Mouse (Mus musculus) adrenal gland, adult 8-10 months (tissue): ENCODE measurements around the gene I830077J02Rik. TPM values are rescaled to one million over a fixed set of nuclear protein-coding genes. Genes with fewer than 3 reads are reported as not detected.
A peak's percentile ranks its signal among the peaks of the same experiment; 100 is the strongest.
"Not testable (repeated sequence)": the region's sequence is repeated elsewhere in the genome, so short reads cannot be mapped to it uniquely, and the experiment has no call there.

Source experiments
- DNase-seq: peaks from one replicate; pipeline ENCODE4 v3.0.0; 2022
- total RNA-seq, 4 experiments: library from RNA; stranded (reverse); gene quantifications; 2 replicates each; pipeline ENCODE4 v1.2.4; 2022

I830077J02Rik gene
- total RNA-seq, 4 experiments from 2014 or later: 0.24 to 1.7 (median 1.2) TPM

DNA sequence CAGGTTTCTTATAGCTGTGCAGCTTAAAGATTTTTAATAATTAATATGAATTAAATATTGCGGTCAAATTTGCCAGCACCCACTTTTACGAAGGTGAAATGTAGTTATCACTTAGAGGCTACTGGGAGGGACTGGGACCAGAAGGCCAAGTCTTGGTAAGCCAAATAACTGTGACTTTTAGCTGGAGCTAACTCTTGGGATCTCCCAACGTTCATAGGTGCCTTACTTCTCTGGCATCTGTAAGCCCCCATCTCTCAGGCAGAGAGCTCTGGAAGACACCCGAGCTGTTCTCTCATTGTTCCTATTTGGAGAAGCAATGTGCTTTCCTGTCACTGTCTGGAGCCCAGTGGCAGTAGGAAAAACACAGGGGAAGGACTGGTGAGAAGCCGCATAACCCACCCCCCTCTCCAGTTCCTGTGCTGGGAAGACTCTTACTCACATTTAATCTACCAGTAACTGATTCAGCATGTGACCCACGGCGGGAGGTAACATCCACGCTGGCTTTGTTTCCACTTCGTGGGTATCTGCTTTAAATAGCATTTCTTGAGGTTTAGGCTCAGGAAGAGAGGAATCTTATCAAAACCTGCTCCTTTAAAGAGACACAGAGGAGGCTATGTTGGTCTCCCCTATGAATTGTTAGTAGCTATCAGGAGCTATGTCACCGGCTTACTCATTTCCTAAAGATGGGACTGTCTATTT, 14.7 kb downstream of the I830077J02Rik start:
- no peak for DNase-seq

DNA sequence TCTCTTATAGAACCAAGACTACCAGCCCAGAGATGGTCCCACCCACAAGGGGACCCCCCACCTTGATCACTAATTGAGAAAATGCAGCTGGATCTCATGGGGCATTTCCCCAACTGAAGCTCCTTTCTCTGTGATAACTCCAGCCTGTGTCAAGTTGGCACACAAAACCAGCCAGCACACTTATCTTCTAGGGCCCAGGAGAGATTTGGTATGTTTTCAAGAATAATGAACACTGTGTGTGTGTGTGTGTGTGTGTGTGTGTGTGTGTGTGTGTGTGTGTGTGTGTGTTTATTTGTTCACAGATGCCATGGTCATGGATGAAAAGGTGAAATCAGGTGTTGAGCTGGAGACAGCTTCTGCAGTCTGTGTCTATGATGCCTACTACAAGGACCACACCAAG, 16.0 kb downstream of the I830077J02Rik start:
- DNase-seq: not testable (repeated sequence)

DNA sequence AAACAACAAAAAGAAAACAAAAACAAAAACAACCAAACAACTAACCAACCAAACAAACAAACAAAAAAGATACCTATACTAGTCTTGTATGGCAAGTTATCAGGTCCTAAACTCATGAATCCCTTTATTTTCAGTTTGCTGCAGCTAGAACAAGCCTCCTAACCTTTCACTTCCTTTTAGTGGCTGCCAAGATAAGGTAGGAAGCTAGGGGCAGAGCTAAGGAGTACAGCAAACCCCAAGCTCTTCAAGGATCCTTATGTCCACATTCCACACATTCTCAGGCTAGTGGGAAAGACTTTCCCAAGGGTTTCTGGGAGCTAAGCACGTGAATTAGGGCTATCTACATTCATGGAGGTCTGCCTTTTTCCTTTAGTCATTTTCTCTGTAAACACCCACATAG, 17.2 kb downstream of the I830077J02Rik start:
- DNase-seq: no peak

DNA sequence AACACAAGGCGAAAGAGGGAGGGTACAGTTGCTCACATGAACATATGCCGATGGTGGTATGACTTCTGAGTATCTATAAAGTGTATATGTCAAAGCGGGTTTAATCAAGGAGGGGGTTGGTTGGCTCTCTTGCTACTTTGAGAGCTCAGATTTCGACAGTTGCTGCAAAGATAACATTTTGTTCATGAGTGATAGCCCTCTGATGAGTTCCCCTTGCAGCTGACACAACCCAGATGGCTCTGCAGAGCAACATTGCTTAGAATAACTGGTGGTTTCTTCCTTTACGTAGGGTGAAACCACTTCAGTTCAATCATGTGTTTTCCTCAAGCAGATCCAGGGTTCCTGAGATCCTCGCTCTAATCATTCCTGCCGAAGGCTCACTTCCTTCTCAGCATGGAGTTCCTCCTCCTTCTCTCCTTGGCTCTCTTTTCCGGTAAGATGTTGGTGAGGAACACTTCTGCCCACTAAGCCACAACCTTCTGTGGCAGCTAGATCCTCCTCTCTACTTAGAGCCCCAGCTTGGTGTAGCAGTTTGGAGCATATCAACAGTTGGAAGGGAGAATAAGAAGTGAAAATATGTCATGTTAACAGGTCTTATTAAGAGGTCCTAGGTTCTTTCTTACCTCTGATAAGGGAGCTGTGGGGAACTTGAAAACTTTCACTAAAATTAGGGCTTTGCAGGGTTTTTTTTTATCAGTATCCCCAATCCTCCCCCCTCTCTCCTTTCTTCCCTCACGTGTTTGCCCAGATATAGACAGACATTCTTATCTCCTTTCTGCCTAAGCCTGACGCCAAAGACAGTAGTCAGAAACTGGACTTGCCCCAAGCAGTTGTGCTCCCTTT, 18.4 kb downstream of the I830077J02Rik start:
- no peak for DNase-seq

DNA sequence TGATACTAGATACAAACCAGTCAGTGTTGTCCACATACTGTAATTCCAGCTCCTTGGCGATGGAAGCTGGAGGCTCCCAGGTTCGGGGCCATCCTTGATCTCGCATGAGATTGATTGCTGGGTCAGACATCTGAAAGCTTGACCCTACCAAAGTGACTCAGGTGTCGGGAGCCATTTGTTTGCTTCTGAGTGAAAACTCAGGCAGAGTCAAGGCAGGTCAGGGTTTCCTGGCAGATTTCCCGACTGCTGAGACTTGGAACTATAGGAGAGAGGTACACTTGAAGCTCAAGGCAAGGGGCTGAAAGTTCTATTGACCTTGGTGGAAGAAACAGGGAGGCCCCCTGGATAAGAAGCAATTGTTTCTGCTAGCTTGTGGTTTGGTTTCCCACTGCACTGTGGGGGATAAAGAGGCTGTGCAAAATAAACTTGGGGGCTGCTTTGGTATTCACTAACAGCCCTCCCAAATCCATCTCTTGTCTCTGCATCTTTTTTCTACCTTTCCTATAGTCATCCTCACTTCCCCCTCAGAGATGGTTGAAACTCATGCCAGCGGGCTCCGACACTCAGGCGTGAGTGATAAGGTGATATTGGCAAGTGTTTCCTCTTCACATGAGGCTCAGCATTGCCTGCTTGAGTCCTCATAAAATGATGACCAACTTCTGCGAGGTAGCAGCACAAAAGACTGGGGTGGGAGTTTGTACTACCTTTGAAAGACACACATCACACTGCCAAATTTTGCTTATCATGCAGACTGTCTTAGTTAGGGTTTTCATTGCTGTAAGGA, 20.2 kb downstream of the I830077J02Rik start:
- DNase-seq: no peak

DNA sequence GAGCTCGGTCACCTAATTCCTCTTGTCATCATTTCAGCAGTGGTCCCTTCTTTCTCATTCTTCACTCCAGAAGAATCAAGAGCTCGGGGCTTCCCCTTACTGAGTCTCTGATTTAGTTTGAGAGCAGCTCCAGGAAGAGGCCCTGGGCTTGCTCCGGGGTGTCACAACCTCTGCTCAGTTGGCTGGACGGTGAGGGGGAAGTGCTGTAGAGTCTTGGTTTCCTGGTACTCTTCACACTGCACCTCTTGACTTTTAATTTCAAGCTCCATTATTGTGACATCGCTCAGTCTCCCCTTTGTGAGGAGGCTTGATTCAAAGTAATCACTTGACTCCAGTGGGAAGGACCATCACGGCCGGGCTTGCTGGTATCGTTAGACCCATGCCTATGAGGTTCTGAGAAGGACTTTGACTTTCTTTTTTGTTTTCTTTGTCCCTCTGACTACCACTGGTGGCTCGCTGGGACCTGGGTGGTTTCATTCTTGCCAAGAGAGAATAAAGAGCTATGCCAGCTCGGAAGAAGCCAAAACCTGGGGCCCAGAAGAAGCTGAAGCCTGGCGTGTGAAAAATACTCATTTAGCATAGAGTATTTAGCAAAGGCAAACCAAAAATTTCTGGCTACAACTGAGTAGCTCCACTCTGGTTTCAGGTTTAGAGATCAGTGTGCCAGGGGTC, 21.8 kb downstream of the I830077J02Rik start:
- no peak for DNase-seq

DNA sequence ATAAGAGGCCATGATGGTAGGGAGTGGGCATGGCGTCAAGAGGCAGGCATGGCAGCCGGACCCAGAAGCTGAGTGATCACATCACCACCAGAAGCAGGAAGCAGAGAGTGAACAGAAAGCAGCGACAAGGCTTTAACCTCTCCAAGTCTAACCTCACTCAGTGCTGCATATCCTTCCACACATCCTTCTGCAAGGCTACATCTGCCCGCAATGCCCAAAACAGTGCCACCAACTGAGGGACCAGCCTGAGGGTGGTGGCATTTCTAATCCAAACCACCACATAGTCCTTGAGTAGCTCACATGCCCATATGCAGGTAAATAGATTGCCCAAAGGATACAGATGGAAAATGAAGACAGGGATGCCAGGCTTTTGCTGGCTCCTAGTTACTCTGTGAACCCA, 23.5 kb downstream of the I830077J02Rik start:
- DNase-seq: no peak

DNA sequence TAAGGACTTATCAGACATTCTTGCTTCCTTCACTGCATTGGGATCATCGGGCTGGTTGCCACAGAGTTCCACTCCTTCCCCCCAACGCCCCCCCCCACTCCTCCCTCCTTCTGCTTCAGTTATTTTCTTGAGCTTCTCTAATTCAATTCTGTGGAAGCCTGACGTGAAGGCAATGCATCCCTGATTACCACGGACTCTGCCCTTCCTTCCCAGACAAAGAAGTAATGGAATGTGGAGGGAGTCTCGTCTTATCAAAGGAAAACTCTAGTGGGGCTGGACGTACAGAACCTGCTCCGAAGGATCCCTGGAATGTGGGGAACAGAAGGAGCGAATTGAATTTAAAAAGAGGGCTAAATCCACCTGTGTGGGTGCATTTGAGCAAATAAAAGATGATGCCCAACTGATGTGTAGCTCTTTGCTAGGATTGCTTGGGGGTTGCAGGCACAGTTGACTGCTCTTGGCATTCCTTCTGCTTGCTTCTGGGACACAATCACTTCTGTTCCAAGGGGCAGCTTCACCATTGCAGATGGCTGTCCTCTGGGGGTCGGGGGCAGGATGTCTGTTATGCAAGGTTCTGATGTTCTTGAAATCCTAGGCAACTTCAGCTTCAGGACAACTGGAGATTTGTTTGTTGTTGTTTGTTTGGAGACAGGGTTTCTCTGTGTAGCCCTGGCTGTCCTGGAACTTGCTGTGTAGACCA, 24.4 kb downstream of the I830077J02Rik start:
- DNase-seq: no peak

DNA sequence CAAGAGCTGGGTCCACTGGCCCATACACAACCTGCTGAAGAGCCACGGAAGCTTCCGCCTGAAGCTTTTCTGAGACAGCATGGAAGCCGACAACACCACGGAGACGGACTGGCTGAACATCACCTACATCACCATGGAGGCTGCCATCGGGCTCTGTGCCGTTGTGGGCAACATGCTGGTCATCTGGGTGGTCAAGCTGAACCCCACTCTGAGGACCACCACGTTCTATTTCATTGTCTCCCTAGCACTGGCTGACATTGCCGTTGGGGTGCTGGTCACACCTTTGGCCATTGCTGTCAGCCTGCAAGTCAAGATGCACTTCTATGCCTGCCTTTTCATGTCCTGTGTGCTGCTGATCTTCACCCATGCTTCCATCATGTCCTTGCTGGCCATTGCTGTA, 27.7 kb downstream of the I830077J02Rik start:
- no peak for DNase-seq

DNA sequence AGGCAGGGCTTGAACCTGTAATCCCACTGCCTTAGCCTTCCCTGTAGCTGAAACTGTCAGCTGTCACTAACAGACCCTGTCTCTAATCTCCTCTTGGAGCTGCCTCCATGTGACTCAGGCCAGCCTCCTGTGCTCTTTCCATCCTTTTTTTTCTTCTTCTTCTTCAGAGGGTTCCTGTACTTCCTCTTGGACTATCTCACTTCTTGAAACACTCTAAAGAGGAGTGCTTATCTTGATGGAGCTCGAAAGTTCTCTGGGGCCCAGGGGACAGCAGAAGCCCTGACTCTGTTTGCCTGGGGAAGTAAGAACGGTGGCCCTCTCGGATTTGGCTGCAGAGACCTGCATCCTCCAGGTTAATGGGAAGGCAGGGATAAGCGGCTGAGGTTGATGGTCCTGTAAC, 28.3 kb downstream of the I830077J02Rik start:
- DNase-seq: no peak

DNA sequence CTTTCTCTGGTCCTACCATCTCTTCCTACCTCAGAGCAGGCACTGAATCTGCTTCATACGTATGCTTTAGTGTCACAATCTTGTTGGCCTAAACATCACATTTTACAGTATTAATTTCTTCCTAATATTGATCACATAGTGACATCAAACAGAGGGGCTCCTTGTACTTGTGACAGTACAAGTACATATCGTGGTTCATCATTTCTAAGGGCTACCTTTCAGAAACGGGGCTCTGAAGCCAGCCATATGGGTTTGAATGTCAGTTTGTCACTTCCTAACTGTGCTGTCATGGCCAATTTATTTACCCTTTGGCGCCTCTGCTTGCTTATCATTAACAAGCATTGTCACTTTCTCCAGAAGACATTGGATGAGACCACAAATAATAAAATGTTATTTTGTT, 31.0 kb downstream of the I830077J02Rik start:
- DNase-seq: no peak

DNA sequence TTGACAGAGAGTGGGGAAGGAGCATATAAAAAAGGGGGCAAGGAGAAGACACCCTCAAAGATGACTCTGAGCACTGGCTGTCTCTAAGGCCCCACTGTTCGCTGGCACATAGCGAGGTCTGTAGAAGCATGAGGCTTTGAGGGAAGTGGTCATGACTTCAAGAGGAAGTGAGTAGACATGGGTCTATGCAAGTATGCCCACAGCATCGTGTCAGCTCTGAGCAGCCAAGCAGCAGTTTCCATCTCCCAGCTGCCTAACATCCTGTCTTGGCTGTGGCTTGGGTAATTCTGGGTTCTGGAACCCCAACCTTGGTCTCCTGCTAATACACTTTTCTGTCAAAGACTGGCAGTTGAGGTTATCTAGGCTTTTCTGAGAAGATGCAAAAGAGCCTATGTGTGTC, 31.7 kb downstream of the I830077J02Rik start:
- no peak for DNase-seq

DNA sequence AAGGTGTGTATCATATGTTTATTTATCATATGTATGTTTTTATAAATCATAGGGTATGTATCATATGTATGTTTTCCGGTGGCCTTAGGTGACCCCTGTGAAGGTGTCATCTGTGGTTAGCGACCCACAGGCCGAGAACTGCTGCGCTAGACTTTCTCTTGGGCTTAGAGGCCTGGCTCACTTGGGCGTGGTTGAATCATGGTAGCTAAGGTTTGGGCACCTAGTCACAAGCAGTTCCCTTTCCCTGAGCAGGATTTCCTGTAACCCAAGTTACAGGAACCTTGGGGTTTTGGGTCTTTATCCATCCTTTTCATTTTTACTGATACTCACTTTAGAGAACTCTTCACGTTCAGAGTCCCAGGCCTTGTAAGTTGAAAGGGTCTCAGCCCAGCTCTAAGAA, 32.2 kb downstream of the I830077J02Rik start:
- no peak for DNase-seq

DNA sequence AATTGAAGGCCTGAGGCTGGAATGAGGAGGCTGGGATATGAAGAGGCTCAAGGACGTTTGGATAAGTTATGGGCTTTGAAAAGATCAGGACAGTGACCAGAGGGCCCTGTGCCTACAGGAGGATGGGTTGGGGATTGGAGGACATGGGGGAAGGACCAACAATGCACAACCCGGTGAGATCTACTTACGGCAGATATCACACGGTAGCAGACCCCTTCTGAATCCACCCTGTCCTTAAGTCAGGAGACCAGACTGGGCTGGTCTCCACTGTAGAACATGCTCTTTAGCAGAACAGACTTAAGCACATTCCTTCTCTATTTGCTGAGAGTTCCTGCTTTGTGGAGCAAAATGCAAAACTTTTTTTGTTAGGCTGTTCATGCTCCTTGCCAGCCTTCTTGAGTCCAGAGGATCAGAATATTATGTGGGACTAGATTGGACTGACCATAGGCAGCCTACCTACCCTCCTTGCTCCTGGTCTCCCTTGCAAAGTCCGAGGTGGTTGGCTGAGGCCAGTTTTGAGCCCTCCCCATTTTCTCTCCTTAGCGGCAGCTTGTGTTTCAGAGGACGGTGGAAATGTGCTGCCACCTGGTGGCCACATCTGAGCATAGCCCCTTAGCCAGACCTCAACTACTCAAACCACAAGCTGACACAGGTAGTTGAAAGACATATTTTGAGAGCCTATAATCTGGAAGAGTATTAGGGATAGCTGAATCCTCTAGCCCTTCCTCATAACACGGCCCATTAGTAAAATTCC, 32.9 kb downstream of the I830077J02Rik start:
- DNase-seq: peak; percentile 68

DNA sequence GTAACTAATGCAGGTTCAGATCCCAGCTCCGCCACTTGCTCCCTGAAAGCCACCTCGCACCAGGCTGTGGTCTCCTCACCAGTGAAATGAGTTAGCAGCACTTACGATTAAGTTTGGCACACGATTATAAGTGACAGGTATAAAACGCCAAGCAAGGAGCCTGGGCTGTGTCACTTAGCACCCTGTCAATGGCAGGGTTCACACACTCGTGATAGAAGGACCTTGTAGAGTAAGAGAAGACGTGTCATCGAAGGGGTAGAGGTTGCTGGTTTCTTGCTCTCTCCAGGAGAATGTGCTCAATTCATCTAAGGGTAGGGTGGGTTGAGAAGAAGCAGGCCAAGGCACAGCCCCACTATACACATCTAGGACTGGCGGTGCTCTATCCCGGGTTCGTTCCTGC, 33.6 kb downstream of the I830077J02Rik start:
- no peak for DNase-seq

DNA sequence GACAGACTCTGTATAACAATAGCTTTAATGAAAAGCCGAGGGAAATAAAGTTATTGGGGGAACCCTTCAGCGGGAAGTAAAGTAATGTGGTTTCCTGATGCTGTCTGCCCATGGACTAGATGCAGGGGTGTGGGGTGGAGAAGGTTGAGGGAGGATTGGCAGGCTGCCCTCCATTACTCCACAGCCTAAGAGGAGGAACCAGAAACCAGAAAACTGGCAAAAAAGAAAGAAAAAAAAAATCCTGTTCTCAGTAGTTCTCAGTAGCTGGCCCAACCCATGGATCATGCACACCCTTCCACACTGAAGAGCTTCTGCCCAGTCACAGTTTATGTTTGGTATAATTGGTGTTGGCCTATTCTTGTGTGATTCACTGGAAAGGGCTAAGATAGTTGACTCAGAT, 34.1 kb downstream of the I830077J02Rik start:
- no peak for DNase-seq

DNA sequence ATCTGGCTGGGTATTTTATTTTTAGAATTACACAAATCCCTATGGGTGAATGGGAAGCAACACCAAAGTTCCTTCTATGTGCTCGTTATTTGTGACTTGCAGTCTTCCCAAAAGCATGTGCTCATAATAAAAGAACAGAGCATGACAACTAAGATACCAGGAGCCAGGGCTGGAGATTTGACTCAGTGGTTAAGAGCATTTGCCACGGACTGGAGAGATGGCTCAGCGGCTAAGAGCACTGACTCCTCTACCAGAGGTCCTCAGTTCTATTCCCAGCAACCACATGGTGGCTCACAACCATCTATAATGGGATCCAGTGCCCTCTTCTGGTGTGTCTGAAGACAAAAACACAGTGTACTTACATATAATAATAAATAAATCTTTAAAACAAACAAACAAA, 35.7 kb downstream of the I830077J02Rik start:
- DNase-seq: no peak

DNA sequence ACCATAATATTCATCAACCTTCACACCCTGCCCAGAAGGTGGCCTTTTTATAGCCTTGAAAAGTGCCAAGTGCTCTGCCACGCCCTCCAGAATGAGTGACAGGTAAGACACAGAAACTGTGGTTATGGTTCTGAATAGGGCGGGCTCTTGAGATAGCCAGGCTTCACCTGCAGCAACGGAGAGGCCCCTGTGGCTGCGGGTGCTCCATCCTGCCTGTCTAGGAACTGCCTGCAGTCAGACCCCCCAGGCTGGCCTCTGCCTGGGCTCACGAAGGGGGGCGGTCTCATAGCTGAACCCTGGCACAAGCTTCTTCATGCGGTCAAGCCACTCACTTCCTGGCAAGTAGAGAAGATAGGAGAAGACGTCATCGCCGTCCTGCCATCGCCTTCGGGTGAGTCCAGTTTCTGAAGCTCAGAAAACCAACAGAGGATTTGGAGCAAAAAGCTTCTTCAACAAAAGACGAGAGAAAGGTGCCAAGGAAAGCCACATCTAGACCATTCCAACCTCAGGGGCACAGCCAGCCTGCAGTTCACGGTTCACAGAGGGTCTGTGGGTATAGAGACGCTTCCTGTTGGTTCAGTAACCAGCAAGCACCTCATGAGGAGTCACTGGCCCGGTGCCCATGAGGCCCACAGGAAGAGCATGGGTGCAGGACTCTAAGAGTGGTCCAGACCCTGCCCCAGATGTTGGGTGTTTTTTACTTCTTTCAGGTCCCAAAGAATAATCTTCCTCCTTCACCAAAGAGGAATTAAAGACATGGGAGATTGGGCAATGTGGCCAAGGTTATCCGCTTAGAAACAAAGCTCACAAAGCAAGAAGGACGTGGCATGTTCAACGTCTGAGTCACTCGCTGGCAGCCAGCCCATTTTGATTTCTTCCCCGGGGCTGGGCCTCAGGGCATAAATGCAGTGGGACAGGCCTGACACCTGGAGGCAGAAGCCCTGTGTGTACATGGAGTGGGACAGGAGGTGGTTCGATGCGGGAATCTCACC, 37.6 kb downstream of the I830077J02Rik start:
- peak; percentile 98 for DNase-seq

DNA sequence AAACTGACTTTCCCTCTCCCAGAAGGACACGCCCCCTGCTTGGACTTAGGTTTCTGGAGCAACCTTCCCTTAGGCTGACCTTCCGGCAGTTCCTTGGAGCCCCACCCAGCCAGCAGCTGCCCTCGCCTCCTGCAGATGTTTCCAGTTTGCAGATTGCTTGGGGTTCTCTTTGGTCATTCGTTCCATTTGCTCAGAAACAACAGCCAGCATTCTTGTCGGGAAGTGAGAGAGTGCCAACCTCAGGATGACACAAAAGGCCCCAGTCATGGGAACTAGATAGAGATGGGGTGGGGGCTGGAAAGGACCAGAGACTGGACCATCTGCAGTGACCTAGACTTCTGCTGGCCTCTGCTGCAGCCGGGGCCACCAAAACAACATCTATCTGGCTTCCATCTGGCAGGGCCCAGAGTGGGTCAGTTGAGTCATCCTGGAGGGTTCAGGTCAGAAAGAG, 38.5 kb downstream of the I830077J02Rik start:
- DNase-seq: peak; percentile 51
